13 mouse cellular contexts compared by ENCODE assay signal in the genomic region with DNA sequence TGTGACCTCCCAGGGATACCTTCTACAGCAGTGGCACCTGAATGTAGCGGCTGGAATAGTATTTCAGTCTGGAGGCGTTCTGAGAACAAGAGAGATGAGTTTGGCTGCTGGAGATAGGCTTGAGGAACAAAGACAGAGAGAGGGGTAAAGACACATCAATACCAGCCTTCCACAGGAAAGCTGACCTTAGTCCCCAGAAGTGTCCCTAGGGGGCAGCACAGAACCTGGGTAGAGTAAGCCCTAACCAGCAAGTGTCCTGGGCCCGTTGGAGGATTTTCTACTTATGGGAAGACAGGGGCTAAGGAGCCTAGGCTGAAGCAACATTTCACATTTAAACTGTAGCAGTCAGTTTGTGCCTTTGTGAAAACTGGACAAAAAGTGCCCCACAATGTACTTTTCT. TPM values are rescaled to one million over a fixed set of nuclear protein-coding genes. Genes with fewer than 3 reads are reported as not detected.
A peak's percentile ranks its signal among the peaks of the same experiment; 100 is the strongest.
DNase-seq lines count a peak whose midpoint lies in the region; ATAC-seq and TF ChIP-seq lines count a peak whose summit lies in the region.
"Had no signal": no experiment of that assay in that cellular context is flagged by ENCODE, and none has a peak within 500 bp of the region (broad histone marks: within the 10 kb centered on the region; RNA-seq: fewer than 3 reads in every experiment).

No protein-coding gene starts in this region.

- H3K27ac ChIP-seq in gastrocnemius, adult 2 months = no peak overlapping the region
- no peak overlapping the region for H3K27ac ChIP-seq in midbrain, embryonic 14.5 days (replicated peaks; ENCODE audit: low read depth, low read length)
- no peak overlapping the region for H3K27ac ChIP-seq in midbrain, embryonic 15.5 days
- no peak overlapping the region for H3K27ac ChIP-seq in liver, embryonic 13.5 days
- H3K27ac ChIP-seq: heart, embryonic 13.5 days; lung, embryonic 15.5 days; neural tube, embryonic 12.5 days; stomach, embryonic 15.5 days had no signal

- no peaks in the 10 kb centered on the region for H3K36me3 ChIP-seq in midbrain, embryonic 14.5 days (ENCODE audit: control insufficient read depth, insufficient read depth, low read length)
- H3K36me3 ChIP-seq in midbrain, embryonic 15.5 days (replicated peaks) = no peaks in the 10 kb centered on the region
- H3K36me3 ChIP-seq in liver, embryonic 13.5 days = no peaks in the 10 kb centered on the region
- H3K36me3 ChIP-seq: G1E; heart, embryonic 13.5 days; lung, embryonic 15.5 days; neural tube, embryonic 12.5 days; stomach, embryonic 15.5 days had no signal

- WGBS in midbrain, embryonic 14.5 days = 73% methylated on average over 3 of the region's 3 CpGs
- 65% methylated on average over 3 of the region's 3 CpGs for WGBS in midbrain, embryonic 15.5 days
- 58% methylated on average over 3 of the region's 3 CpGs for WGBS in liver, embryonic 13.5 days (ENCODE audit: insufficient replicate concordance)

- no peak for DNase-seq in gastrocnemius, adult 2 months
- no peak for DNase-seq in gastrocnemius, postnatal 36 days
- peak; percentile 23 for DNase-seq in midbrain, embryonic 14.5 days
- peak; percentile 26 for DNase-seq in liver, embryonic 13.5 days
- DNase-seq in thymus, postnatal 25 days = peak; percentile 21
- DNase-seq in left cerebral cortex, adult 11 months (ENCODE audit: low spot score) = no peak
- no peak for DNase-seq in right cerebral cortex, adult 18-20 months

- H3K27me3 ChIP-seq in midbrain, embryonic 14.5 days (ENCODE audit: control insufficient read depth, insufficient read depth, low read length) = no peaks in the 10 kb centered on the region
- no peaks in the 10 kb centered on the region; the same call in 1 of the 2 replicates for H3K27me3 ChIP-seq in midbrain, embryonic 15.5 days (replicated peaks)
- H3K27me3 ChIP-seq in liver, embryonic 13.5 days = peaks cover 13% of the 10 kb centered on the region
- H3K27me3 ChIP-seq: neural tube, embryonic 12.5 days; stomach, embryonic 15.5 days had no signal

- H3K4me3 ChIP-seq in gastrocnemius, adult 2 months = no peak overlapping the region
- no peak overlapping the region for H3K4me3 ChIP-seq in midbrain, embryonic 14.5 days (replicated peaks; ENCODE audit: low read depth, low read length)
- H3K4me3 ChIP-seq in midbrain, embryonic 15.5 days = no peak overlapping the region
- no peak overlapping the region for H3K4me3 ChIP-seq in liver, embryonic 13.5 days (replicated peaks)
- H3K4me3 ChIP-seq: heart, embryonic 13.5 days; lung, embryonic 15.5 days; neural tube, embryonic 12.5 days; stomach, embryonic 15.5 days had no signal

- TF ChIP-seq CTCF in gastrocnemius, adult 2 months (IDR thresholded peaks at IDR 0.05) = peak; percentile 28; the same call in 1 of the 2 replicates

- no peak for ATAC-seq in midbrain, embryonic 14.5 days (ENCODE audit: low FRiP score, low TSS enrichment)
- ATAC-seq in midbrain, embryonic 15.5 days (replicated peaks) = no peak
- ATAC-seq in liver, embryonic 13.5 days (ENCODE audit: low read depth) = no peak

- no peak overlapping the region for H3K4me2 ChIP-seq in midbrain, embryonic 14.5 days (ENCODE audit: low read length)
- H3K4me2 ChIP-seq in midbrain, embryonic 15.5 days = no peak overlapping the region
- no peak overlapping the region for H3K4me2 ChIP-seq in liver, embryonic 13.5 days
- H3K4me2 ChIP-seq: heart, embryonic 13.5 days; lung, embryonic 15.5 days; neural tube, embryonic 12.5 days; stomach, embryonic 15.5 days had no signal

- H3K9me3 ChIP-seq in midbrain, embryonic 14.5 days (ENCODE audit: control insufficient read depth, low read length) = no peaks in the 10 kb centered on the region
- H3K9me3 ChIP-seq in midbrain, embryonic 15.5 days = no peaks in the 10 kb centered on the region
- H3K9me3 ChIP-seq in liver, embryonic 13.5 days (replicated peaks) = no peaks in the 10 kb centered on the region
- H3K9me3 ChIP-seq: G1E; lung, embryonic 15.5 days; neural tube, embryonic 12.5 days; stomach, embryonic 15.5 days had no signal

- H3K9ac ChIP-seq in midbrain, embryonic 14.5 days (replicated peaks; ENCODE audit: low read length) = no peak overlapping the region
- no peak overlapping the region for H3K9ac ChIP-seq in midbrain, embryonic 15.5 days
- no peak overlapping the region for H3K9ac ChIP-seq in liver, embryonic 13.5 days
- H3K9ac ChIP-seq: heart, embryonic 13.5 days; lung, embryonic 15.5 days; neural tube, embryonic 12.5 days; stomach, embryonic 15.5 days had no signal

- intact Hi-C loops in gastrocnemius, adult 2 months (cut with DNase I) = no loop called here
- intact Hi-C loops in gastrocnemius, postnatal 36 days (cut with DNase I) = no loop called here

- no peaks in the 10 kb centered on the region for H3K4me1 ChIP-seq in midbrain, embryonic 14.5 days (ENCODE audit: control insufficient read depth, insufficient read depth, low read length)
- H3K4me1 ChIP-seq in midbrain, embryonic 15.5 days = no peaks in the 10 kb centered on the region
- no peaks in the 10 kb centered on the region; the same call in 1 of the 2 replicates for H3K4me1 ChIP-seq in liver, embryonic 13.5 days (replicated peaks)
- H3K4me1 ChIP-seq: heart, embryonic 13.5 days; lung, embryonic 15.5 days; neural tube, embryonic 12.5 days had no signal

RNA-seq across cellular contexts. Expression of gene Klrg2, which starts 12.5 kb away (rescaled TPM):
- under 1 TPM in 1 of 2 experiments, not detected in 1; 0.17 TPM for total RNA-seq in gastrocnemius, adult 2 months (2021)
- total RNA-seq in gastrocnemius, postnatal 36 days (2021) = under 1 TPM; 0.10 to 0.12 TPM
- polyA plus RNA-seq in midbrain, embryonic 14.5 days (2014; fragmentation: Nextera tagmentation; extraction: Ambion mirVana) = 0.12 and 0.18 TPM in 2 replicates
- 0.11 and 0.26 TPM in 2 replicates for polyA plus RNA-seq in midbrain, embryonic 15.5 days (2015; fragmentation: Nextera tagmentation; extraction: Ambion mirVana)
- 0.07 TPM in 1 of 2 replicates, not detected in the other for polyA plus RNA-seq in liver, embryonic 13.5 days (2015; fragmentation: Nextera tagmentation; extraction: Ambion mirVana)

RNA-seq across cellular contexts. Expression of gene Clec2l, which starts 13.3 kb away (rescaled TPM):
- under 1 TPM in 1 of 2 experiments, not detected in 1; 0.22 TPM for total RNA-seq in gastrocnemius, adult 2 months (2021)
- under 1 TPM; 0.36 to 0.47 TPM for total RNA-seq in gastrocnemius, postnatal 36 days (2021)
- 12.9 and 25.5 TPM in 2 replicates for polyA plus RNA-seq in midbrain, embryonic 14.5 days (2014; fragmentation: Nextera tagmentation; extraction: Ambion mirVana)
- 28.9 and 34.0 TPM in 2 replicates for polyA plus RNA-seq in midbrain, embryonic 15.5 days (2015; fragmentation: Nextera tagmentation; extraction: Ambion mirVana)
- polyA plus RNA-seq in liver, embryonic 13.5 days (2015; fragmentation: Nextera tagmentation; extraction: Ambion mirVana) = 0.09 TPM in 1 of 2 replicates, not detected in the other
- total RNA-seq: G1E had no signal
- polyA plus RNA-seq: G1E had no signal

Comparison
In these comparisons a context has a peak if more than half of its experiments do, and no peak if none do; other contexts are left out.
1. DNase-seq: peak in midbrain, embryonic 14.5 days (single experiment), liver, embryonic 13.5 days (single experiment) and thymus, postnatal 25 days (single experiment); none in gastrocnemius, adult 2 months (single experiment), gastrocnemius, postnatal 36 days (0 of 2), left cerebral cortex, adult 11 months (single experiment) and right cerebral cortex, adult 18-20 months (single experiment).
2. RNA of gene Clec2l, which starts 13.3 kb away (polyA plus RNA-seq): 28.9 to 34.0 TPM in midbrain, embryonic 15.5 days and 12.9 to 25.5 TPM in midbrain, embryonic 14.5 days; 0.09 TPM in liver, embryonic 13.5 days; every median in the first group is over 10 times any median in the second.